Mouse (Mus musculus): Measurements from ENCODE around the gene Wdr70. TPM values are rescaled to one million over a fixed set of nuclear protein-coding genes. Genes with fewer than 3 reads are reported as not detected.

Gene Wdr70
- polyA plus RNA-seq, 1 experiment from 2014 or later: 42.8 TPM

DNA sequence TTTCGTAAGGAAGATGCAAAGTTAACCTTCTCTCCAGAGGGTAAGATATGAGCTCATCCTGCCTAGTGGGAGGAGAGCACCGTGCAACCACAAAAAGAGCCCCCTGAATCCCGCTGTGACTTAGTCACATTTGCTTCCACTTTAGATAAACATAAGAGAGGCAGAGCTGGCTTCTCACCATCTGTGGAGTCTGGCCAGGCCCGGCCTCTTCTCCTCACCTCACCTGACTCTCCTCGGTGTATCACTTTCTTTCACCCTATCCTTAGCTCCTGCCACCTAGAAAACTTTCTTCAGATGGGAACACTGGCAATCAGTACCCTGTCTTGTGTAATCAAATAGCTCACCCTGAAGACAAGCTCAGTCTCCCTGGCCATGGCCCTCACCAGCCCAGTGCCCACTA lies 240.2 kb downstream of the Wdr70 start:
- no peak overlapping the region for H3K9ac ChIP-seq (ENCODE audit: low read depth, low read length)
- H3K36me3 ChIP-seq (ENCODE audit: control insufficient read depth, insufficient read depth, low read length): no peaks in the 10 kb centered on the region
- WGBS: 64% methylated on average over 5 of the region's 5 CpGs
- H3K9me3 ChIP-seq (ENCODE audit: control insufficient read depth, low read length): no peaks in the 10 kb centered on the region
- H3K4me3 ChIP-seq (ENCODE audit: low read depth, low read length): no peak overlapping the region
- H3K27me3 ChIP-seq (replicated peaks; ENCODE audit: control insufficient read depth, insufficient read depth, low read length): no peaks in the 10 kb centered on the region
- no peaks in the 10 kb centered on the region for H3K4me1 ChIP-seq (ENCODE audit: control insufficient read depth, insufficient read depth, low read length)
- DNase-seq (ENCODE audit: low spot score) (no peak), ATAC-seq (ENCODE audit: low read depth) (no peak)
- no peak overlapping the region for H3K27ac ChIP-seq (replicated peaks; ENCODE audit: low read depth, low read length)
- no peak overlapping the region for H3K4me2 ChIP-seq (ENCODE audit: low read depth, low read length)

DNA sequence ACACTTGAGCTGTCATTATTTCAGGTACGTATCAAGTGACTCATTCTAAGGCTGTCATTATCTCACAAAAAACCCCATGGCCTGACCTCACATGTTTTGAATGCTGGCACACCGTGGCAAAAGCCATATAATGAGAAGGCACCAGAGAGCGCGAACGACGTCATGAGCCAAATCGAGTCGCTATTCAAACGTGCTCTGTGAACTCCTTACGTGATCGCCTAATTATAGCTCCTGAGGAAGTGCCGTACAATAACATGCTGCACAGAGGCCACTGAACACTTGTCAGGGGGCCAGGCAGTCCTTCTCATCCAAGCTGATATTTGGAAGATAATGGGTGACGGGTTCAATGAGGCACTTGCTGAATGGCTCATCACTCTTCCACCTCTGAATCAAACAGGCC lies 241.6 kb downstream of the Wdr70 start:
- Histone ChIP-seq H3K27ac (replicated peaks; ENCODE audit: low read depth, low read length) (no peak overlapping the region), H3K4me2 (ENCODE audit: low read depth, low read length) (no peak overlapping the region), H3K27me3 (replicated peaks; ENCODE audit: control insufficient read depth, insufficient read depth, low read length) (no peaks in the 10 kb centered on the region), H3K4me3 (ENCODE audit: low read depth, low read length) (no peak overlapping the region), H3K9ac (ENCODE audit: low read depth, low read length) (no peak overlapping the region), H3K9me3 (ENCODE audit: control insufficient read depth, low read length) (no peaks in the 10 kb centered on the region), H3K36me3 (ENCODE audit: control insufficient read depth, insufficient read depth, low read length) (no peaks in the 10 kb centered on the region), H3K4me1 (ENCODE audit: control insufficient read depth, insufficient read depth, low read length) (no peaks in the 10 kb centered on the region)
- WGBS: 80% methylated on average over 13 of the region's 13 CpGs
- peak; percentile 29 for DNase-seq (ENCODE audit: low spot score)
- ATAC-seq (ENCODE audit: low read depth): no peak

- no peak overlapping the region for H3K4me3 ChIP-seq (ENCODE audit: low read depth, low read length)
- no peaks in the 10 kb centered on the region for H3K9me3 ChIP-seq (ENCODE audit: control insufficient read depth, low read length)
- no peak overlapping the region for H3K9ac ChIP-seq (ENCODE audit: low read depth, low read length)
- H3K27ac ChIP-seq (replicated peaks; ENCODE audit: low read depth, low read length): no peak overlapping the region
- no peak for DNase-seq (ENCODE audit: low spot score)
- no peaks in the 10 kb centered on the region for H3K27me3 ChIP-seq (replicated peaks; ENCODE audit: control insufficient read depth, insufficient read depth, low read length)
- 91% methylated on average over 4 of the region's 4 CpGs for WGBS
- no peak for ATAC-seq (ENCODE audit: low read depth)
- no peaks in the 10 kb centered on the region for H3K36me3 ChIP-seq (ENCODE audit: control insufficient read depth, insufficient read depth, low read length)
- H3K4me2 ChIP-seq (ENCODE audit: low read depth, low read length): no peak overlapping the region
- peaks cover 11% of the 10 kb centered on the region for H3K4me1 ChIP-seq (ENCODE audit: control insufficient read depth, insufficient read depth, low read length)
Measured at GRCm38 (mm10) chr15:7842398-7842797, 256.6 kb downstream of the Wdr70 start.

DNA sequence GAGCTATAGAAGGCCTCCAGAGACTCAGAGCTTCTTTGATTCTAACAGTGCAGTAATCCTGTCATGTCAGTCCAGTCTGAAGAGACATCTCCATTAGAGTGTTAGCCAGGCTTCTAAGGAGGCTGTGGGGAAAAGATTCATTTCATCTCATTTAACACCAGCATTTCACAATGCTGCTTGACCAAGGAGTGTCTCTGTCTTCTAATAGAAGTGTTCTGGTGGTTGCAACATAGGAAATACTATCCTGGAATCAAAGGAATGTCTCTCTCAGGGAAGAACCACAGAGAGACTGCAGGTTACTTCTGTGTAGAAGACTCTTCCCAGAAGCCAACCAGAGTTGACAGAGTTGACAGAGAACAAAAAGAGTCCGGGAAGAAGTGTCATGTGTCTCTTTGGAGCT lies 257.3 kb downstream of the Wdr70 start:
- WGBS: 76% methylated on average over 1 of the region's 1 CpGs

DNA sequence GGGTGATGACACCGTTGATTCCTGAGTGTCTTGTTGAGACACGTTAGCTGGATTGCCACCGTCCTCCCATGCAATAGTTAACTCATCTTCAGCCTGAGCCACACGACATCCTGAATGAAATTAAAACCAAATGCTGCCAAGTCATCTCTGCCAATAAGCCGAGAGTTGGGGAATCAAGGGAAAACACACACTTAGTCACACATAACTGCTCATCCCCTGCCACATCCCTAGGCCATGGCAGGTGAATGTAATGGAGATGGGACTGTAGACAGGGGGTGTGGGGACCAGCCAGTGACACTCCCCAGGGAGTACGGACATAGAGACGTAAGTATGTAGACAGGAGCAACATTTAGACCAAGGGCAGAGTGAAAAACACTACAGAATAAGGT lies 260.1 kb downstream of the Wdr70 start:
- DNase-seq (ENCODE audit: low spot score) (peak; percentile 69), ATAC-seq (ENCODE audit: low read depth) (no peak)
- WGBS: 28% methylated on average over 7 of the region's 7 CpGs
- Histone ChIP-seq H3K4me1 (ENCODE audit: control insufficient read depth, insufficient read depth, low read length) (peaks cover 11% of the 10 kb centered on the region), H3K9ac (ENCODE audit: low read depth, low read length) (no peak overlapping the region), H3K4me3 (ENCODE audit: low read depth, low read length) (no peak overlapping the region), H3K36me3 (ENCODE audit: control insufficient read depth, insufficient read depth, low read length) (0 out of 2 replicates have a peak, but pooled peaks cover 7% of the 10 kb centered on the region), H3K27me3 (replicated peaks; ENCODE audit: control insufficient read depth, insufficient read depth, low read length) (no peaks in the 10 kb centered on the region), H3K9me3 (ENCODE audit: control insufficient read depth, low read length) (no peaks in the 10 kb centered on the region), H3K27ac (replicated peaks; ENCODE audit: low read depth, low read length) (no peak overlapping the region), H3K4me2 (ENCODE audit: low read depth, low read length) (peak overlapping the region; percentile 34)

More for the DNA sequence above, 257.3 kb downstream of the Wdr70 start:
- no peak overlapping the region for H3K4me2 ChIP-seq (ENCODE audit: low read depth, low read length)
- H3K27ac ChIP-seq (replicated peaks; ENCODE audit: low read depth, low read length): no peak overlapping the region
- no peak overlapping the region for H3K9ac ChIP-seq (ENCODE audit: low read depth, low read length)
- DNase-seq (ENCODE audit: low spot score) (no peak), ATAC-seq (ENCODE audit: low read depth) (no peak)
- H3K36me3 ChIP-seq (ENCODE audit: control insufficient read depth, insufficient read depth, low read length): no peaks in the 10 kb centered on the region
- H3K9me3 ChIP-seq (ENCODE audit: control insufficient read depth, low read length): no peaks in the 10 kb centered on the region
- no peak overlapping the region for H3K4me3 ChIP-seq (ENCODE audit: low read depth, low read length)
- H3K4me1 ChIP-seq (ENCODE audit: control insufficient read depth, insufficient read depth, low read length): peaks cover 11% of the 10 kb centered on the region
- no peaks in the 10 kb centered on the region for H3K27me3 ChIP-seq (replicated peaks; ENCODE audit: control insufficient read depth, insufficient read depth, low read length)

GRCm38 (mm10) chr15:7838060-7838920 lies 260.7 kb downstream of the Wdr70 start:
- Histone ChIP-seq H3K27ac (replicated peaks; ENCODE audit: low read depth, low read length) (no peak overlapping the region), H3K4me3 (ENCODE audit: low read depth, low read length) (no peak overlapping the region), H3K4me2 (ENCODE audit: low read depth, low read length) (peak overlapping the region; percentile 34), H3K27me3 (replicated peaks; ENCODE audit: control insufficient read depth, insufficient read depth, low read length) (no peaks in the 10 kb centered on the region), H3K36me3 (ENCODE audit: control insufficient read depth, insufficient read depth, low read length) (0 out of 2 replicates have a peak, but pooled peaks cover 7% of the 10 kb centered on the region), H3K9ac (ENCODE audit: low read depth, low read length) (no peak overlapping the region), H3K9me3 (ENCODE audit: control insufficient read depth, low read length) (no peaks in the 10 kb centered on the region), H3K4me1 (ENCODE audit: control insufficient read depth, insufficient read depth, low read length) (peaks cover 11% of the 10 kb centered on the region)
- 31% methylated on average over 7 of the region's 8 CpGs for WGBS
- DNase-seq (ENCODE audit: low spot score): peak; percentile 76
- ATAC-seq (ENCODE audit: low read depth): peak; percentile 44

GRCm38 (mm10) chr15:7835404-7835803 lies 263.6 kb downstream of the Wdr70 start:
- H3K9me3 ChIP-seq (ENCODE audit: control insufficient read depth, low read length): no peaks in the 10 kb centered on the region
- no peak for DNase-seq (ENCODE audit: low spot score)
- H3K27ac ChIP-seq (replicated peaks; ENCODE audit: low read depth, low read length): no peak overlapping the region
- 0 out of 2 replicates have a peak, but pooled peaks cover 7% of the 10 kb centered on the region for H3K36me3 ChIP-seq (ENCODE audit: control insufficient read depth, insufficient read depth, low read length)
- H3K4me3 ChIP-seq (ENCODE audit: low read depth, low read length): no peak overlapping the region
- peaks cover 11% of the 10 kb centered on the region for H3K4me1 ChIP-seq (ENCODE audit: control insufficient read depth, insufficient read depth, low read length)
- ATAC-seq (ENCODE audit: low read depth): no peak
- no peak overlapping the region for H3K9ac ChIP-seq (ENCODE audit: low read depth, low read length)
- H3K4me2 ChIP-seq (ENCODE audit: low read depth, low read length): no peak overlapping the region
- no peaks in the 10 kb centered on the region for H3K27me3 ChIP-seq (replicated peaks; ENCODE audit: control insufficient read depth, insufficient read depth, low read length)
- WGBS: 77% methylated on average over 9 of the region's 9 CpGs

- no peak overlapping the region for H3K9ac ChIP-seq (ENCODE audit: low read depth, low read length)
- no peak for DNase-seq (ENCODE audit: low spot score)
- no peaks in the 10 kb centered on the region for H3K36me3 ChIP-seq (ENCODE audit: control insufficient read depth, insufficient read depth, low read length)
- H3K4me1 ChIP-seq (ENCODE audit: control insufficient read depth, insufficient read depth, low read length): no peaks in the 10 kb centered on the region
- no peak for ATAC-seq (ENCODE audit: low read depth)
- H3K4me3 ChIP-seq (ENCODE audit: low read depth, low read length): no peak overlapping the region
- H3K27me3 ChIP-seq (replicated peaks; ENCODE audit: control insufficient read depth, insufficient read depth, low read length): no peaks in the 10 kb centered on the region
- H3K4me2 ChIP-seq (ENCODE audit: low read depth, low read length): no peak overlapping the region
- no peaks in the 10 kb centered on the region for H3K9me3 ChIP-seq (ENCODE audit: control insufficient read depth, low read length)
- H3K27ac ChIP-seq (replicated peaks; ENCODE audit: low read depth, low read length): no peak overlapping the region
- WGBS: 64% methylated on average over 6 of the region's 6 CpGs
Measured at GRCm38 (mm10) chr15:7825530-7825929, 273.5 kb downstream of the Wdr70 start.

DNA sequence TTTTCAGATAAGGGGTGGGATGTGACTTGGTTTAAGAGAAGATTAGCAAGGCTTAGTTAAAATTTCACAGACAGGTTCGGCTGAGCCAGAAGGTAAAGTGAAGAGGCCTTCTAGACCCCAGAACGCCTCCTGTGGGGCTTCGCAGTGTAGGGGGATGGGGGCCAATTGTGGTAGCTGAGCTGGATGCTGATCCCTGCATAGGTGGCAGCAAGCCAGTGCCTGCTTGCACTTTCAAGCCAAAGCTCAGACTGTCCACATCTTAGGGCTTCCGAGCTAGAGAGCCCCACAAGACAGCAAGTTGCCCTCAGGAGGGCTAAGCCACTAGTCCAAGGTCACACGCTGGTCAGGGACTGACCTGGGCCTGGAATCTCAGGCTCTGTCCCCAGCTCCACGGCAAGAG lies 275.1 kb downstream of the Wdr70 start:
- H3K9me3 ChIP-seq (ENCODE audit: control insufficient read depth, low read length): no peaks in the 10 kb centered on the region
- WGBS: 54% methylated on average over 6 of the region's 6 CpGs
- ATAC-seq (ENCODE audit: low read depth) (no peak), DNase-seq (ENCODE audit: low spot score) (no peak)
- no peak overlapping the region for H3K4me2 ChIP-seq (ENCODE audit: low read depth, low read length)
- H3K4me1 ChIP-seq (ENCODE audit: control insufficient read depth, insufficient read depth, low read length): no peaks in the 10 kb centered on the region
- peaks cover 7% of the 10 kb centered on the region for H3K27me3 ChIP-seq (replicated peaks; ENCODE audit: control insufficient read depth, insufficient read depth, low read length)
- H3K27ac ChIP-seq (replicated peaks; ENCODE audit: low read depth, low read length): no peak overlapping the region
- H3K36me3 ChIP-seq (ENCODE audit: control insufficient read depth, insufficient read depth, low read length): no peaks in the 10 kb centered on the region
- no peak overlapping the region for H3K9ac ChIP-seq (ENCODE audit: low read depth, low read length)
- no peak overlapping the region for H3K4me3 ChIP-seq (ENCODE audit: low read depth, low read length)
